Mouse (Mus musculus) MEL (cell line): Measurements from ENCODE around the gene Zfp185.

Source experiments
- CHD2 ChIP-seq: IDR thresholded peaks from 2 replicates; pipeline ENCODE4 v1.6.1; 2011; ENCODE audit warnings: low read length, improper control_type of control experiment
- GATA1 ChIP-seq: IDR thresholded peaks from 2 replicates; pipeline ENCODE4 v1.6.1; 2011; ENCODE audit warnings: low read depth, low read length, improper control_type of control experiment
- HCFC1 ChIP-seq: IDR thresholded peaks from 2 replicates; pipeline ENCODE4 v1.6.1; 2012; ENCODE audit warnings: low read depth, mild to moderate bottlenecking, inconsistent platforms, low read length, improper control_type of control experiment, moderate library complexity
- POLR2A ChIP-seq, 2 experiments: IDR thresholded peaks; 2 replicates each; pipeline ENCODE4 v1.6.1; 2011 to 2012; ENCODE audit warnings: low read length in 2 of 2, mild to moderate bottlenecking in 2 of 2, control low read depth in 1 of 2, improper control_type of control experiment in 1 of 2, low read depth in 1 of 2, moderate library complexity in 1 of 2; ENCODE audit not compliant: control insufficient read depth in 1 of 2, insufficient read depth in 1 of 2, poor library complexity in 1 of 2
- ZMIZ1 ChIP-seq: IDR thresholded peaks from 2 replicates; pipeline ENCODE4 v1.6.1; 2012; ENCODE audit warnings: low read depth, mild to moderate bottlenecking, inconsistent platforms, low read length, improper control_type of control experiment, moderate library complexity

DNA sequence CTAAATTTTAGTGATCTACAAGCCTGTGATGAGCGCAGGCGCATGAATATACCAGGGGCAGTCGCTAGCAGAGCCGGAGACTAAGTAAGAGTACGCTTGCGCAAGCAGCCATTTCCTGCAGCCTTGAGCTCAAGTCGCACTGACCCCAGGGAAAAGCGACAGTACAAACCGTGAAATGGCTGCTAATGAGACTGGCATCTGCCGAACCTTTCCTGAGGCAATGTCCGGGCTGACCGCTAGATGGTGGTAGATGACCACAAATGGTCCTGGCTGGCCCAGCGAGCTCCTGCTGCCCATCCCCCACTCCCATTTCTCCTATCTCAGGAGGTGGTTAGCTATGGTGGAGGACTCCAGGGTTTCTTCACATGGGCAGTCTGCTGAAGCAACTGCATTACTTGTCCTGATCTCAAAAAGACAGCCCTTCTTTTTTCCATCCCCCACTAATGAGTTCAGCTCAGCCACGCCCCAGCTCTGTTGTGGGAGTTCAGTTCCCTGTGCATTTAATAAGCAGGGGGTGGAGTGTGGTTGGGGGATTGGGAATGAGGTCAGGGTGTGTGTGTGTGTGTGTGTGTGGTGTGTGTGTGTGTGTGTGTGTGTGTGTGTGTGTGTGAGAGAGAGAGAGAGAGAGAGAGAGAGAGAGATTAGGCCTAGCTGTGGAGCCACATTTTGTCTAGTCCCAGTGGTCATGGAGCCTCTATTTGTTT, 66.9 kb downstream of the Zfp185 start:
- TF ChIP-seq CHD2 = peak; percentile 74
- TF ChIP-seq GATA1 = no peak
- TF ChIP-seq POLR2A (IDR thresholded peaks at IDR 0.05; ENCODE audit: control insufficient read depth in 1 of 2, insufficient read depth in 1 of 2, low read depth in 1 of 2, low read length in 2 of 2, poor library complexity in 1 of 2) = peak in 1 of 2 experiments; percentile 52; a peak in 1 of 4 replicates
- peak; percentile 62; the same call in 1 of the 2 replicates for TF ChIP-seq HCFC1
- TF ChIP-seq ZMIZ1 = no peak
